Mouse (Mus musculus): ENCODE measurements around the gene Rab40c. TPM values are rescaled to one million over a fixed set of nuclear protein-coding genes. Genes with fewer than 3 reads are reported as not detected.
A peak's percentile ranks its signal among the peaks of the same experiment; 100 is the strongest.

Rab40c gene
- polyA plus RNA-seq, 1 experiment from 2014 or later, result 19.3 TPM

DNA sequence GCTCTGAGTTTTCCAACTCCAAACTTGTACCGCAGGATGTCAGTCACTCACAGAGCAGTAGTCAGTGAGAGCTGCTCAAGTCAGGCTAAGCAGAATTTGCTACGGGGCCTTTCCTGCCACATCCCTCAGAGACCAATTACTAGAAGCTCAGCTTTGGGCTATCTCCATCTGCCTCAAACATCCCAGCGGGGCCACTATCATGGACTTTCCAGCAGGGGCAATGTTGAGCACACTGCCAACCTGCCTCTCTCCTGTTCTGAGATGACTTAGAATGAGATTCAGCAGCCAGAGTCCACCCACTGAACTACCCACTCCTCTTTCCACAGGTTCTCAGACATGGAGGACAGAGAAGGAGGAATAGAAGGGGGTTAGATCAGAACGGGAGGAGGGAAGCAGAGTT, 33.9 kb downstream of the Rab40c start:
- no peak overlapping the region for H3K27ac ChIP-seq (ENCODE audit: low read length)
- no peak overlapping the region for H3K4me3 ChIP-seq (ENCODE audit: low read depth, low read length)
- H3K4me2 ChIP-seq (replicated peaks; ENCODE audit: low read depth, low read length), result no peak overlapping the region
- ATAC-seq, result no peak
- no peaks in the 10 kb centered on the region for H3K9me3 ChIP-seq (ENCODE audit: low read length)
- H3K36me3 ChIP-seq (ENCODE audit: insufficient read depth, low read length), result peaks cover 9% of the 10 kb centered on the region; the same call in 1 of the 2 replicates
- 71% methylated on average over 4 of the region's 4 CpGs for WGBS
- no peak overlapping the region for H3K9ac ChIP-seq (replicated peaks; ENCODE audit: low read depth)
- no peaks in the 10 kb centered on the region for H3K27me3 ChIP-seq (replicated peaks; ENCODE audit: insufficient read depth, low read length)
- no peaks in the 10 kb centered on the region for H3K4me1 ChIP-seq (ENCODE audit: insufficient read depth, low read depth, low read length)
- no peak for DNase-seq (ENCODE audit: low spot score)
- no peak for TF ChIP-seq EP300 (IDR thresholded peaks at IDR 0.05)
- peak; percentile 61 for TF ChIP-seq CTCF (IDR thresholded peaks at IDR 0.05)

DNA sequence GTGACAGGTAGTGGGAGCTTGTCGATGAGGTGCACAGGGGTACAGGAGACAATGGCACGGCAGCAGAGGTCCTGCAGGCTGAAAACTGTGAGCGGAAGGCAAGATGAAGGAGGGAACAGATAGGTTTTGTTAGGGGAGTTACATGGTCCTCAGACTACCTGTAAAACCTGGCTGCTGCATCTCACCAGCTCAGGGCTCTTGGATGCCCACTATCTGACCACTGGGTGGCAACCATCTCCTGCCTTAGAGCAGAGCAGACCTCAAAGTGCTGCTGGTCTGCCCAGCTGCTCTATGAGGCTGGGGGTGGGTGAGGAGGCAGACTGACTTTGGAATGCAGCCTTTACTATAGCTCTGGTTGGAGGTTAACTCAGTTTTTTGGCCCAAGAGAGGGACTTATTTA, 35.7 kb downstream of the Rab40c start:
- Histone ChIP-seq H3K4me3 (ENCODE audit: low read depth, low read length) (no peak overlapping the region), H3K4me1 (ENCODE audit: insufficient read depth, low read depth, low read length) (no peaks in the 10 kb centered on the region), H3K36me3 (ENCODE audit: insufficient read depth, low read length) (peaks cover 9% of the 10 kb centered on the region; the same call in 1 of the 2 replicates), H3K27me3 (replicated peaks; ENCODE audit: insufficient read depth, low read length) (no peaks in the 10 kb centered on the region), H3K27ac (ENCODE audit: low read length) (no peak overlapping the region), H3K9me3 (ENCODE audit: low read length) (no peaks in the 10 kb centered on the region), H3K4me2 (replicated peaks; ENCODE audit: low read depth, low read length) (no peak overlapping the region), H3K9ac (replicated peaks; ENCODE audit: low read depth) (no peak overlapping the region)
- peak; percentile 14 for TF ChIP-seq CTCF (IDR thresholded peaks at IDR 0.05)
- no peak for TF ChIP-seq EP300 (IDR thresholded peaks at IDR 0.05)
- 94% methylated on average over 3 of the region's 3 CpGs for WGBS
- ATAC-seq (no peak), DNase-seq (ENCODE audit: low spot score) (no peak)

DNA sequence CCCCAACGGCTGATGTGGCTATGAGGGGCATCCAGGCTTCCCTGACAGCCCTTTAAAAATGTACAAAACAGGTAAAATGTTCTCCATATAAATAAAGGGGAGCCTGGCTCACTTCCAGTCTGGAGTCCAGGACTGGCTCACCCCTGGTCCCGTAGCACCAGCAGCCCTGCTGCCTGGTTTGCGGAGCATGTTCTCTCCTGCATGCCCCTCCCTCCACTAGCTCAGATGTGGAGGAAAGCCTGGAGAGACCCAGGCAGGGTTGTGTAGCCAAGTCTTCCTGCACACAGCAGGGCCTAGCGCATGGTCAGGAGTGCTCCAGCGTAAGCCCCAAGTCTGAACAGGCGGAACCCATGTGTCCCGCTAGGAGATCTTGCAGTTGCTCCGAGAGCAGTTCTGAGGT, 36.3 kb downstream of the Rab40c start:
- Histone ChIP-seq H3K4me1 (ENCODE audit: insufficient read depth, low read depth, low read length) (no peaks in the 10 kb centered on the region), H3K27me3 (replicated peaks; ENCODE audit: insufficient read depth, low read length) (no peaks in the 10 kb centered on the region), H3K9ac (replicated peaks; ENCODE audit: low read depth) (no peak overlapping the region), H3K4me2 (replicated peaks; ENCODE audit: low read depth, low read length) (no peak overlapping the region), H3K27ac (ENCODE audit: low read length) (no peak overlapping the region), H3K9me3 (ENCODE audit: low read length) (no peaks in the 10 kb centered on the region), H3K4me3 (ENCODE audit: low read depth, low read length) (no peak overlapping the region), H3K36me3 (ENCODE audit: insufficient read depth, low read length) (peaks cover 9% of the 10 kb centered on the region; the same call in 1 of the 2 replicates)
- ATAC-seq, result no peak
- no peak for DNase-seq (ENCODE audit: low spot score)
- TF ChIP-seq EP300 (IDR thresholded peaks at IDR 0.05) (no peak), CTCF (IDR thresholded peaks at IDR 0.05) (no peak)
- WGBS, result 86% methylated on average over 8 of the region's 8 CpGs

DNA sequence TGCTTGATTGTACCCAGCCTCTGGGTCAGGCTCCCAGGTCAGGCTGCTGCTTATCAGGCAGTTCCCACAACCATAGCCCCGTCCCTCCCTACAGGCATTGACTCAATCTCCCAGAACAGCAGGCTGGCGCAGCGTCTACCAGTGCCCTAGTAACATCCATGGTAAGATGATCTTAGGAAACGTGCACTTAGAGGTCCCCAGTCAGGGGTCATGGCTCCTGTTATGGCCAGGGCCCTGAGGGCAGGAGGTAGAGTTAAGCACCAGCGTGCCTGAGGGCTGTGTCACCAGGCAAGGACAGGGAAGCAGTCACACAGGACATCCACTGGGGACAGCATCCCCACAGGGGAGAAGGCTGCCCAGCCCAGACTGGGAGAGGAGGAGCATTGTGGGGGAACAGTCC, 37.2 kb downstream of the Rab40c start:
- H3K4me3 ChIP-seq (ENCODE audit: low read depth, low read length), result no peak overlapping the region
- no peak overlapping the region for H3K9ac ChIP-seq (replicated peaks; ENCODE audit: low read depth)
- no peaks in the 10 kb centered on the region for H3K27me3 ChIP-seq (replicated peaks; ENCODE audit: insufficient read depth, low read length)
- 49% methylated on average over 5 of the region's 5 CpGs for WGBS
- peaks cover 9% of the 10 kb centered on the region; the same call in 1 of the 2 replicates for H3K36me3 ChIP-seq (ENCODE audit: insufficient read depth, low read length)
- no peaks in the 10 kb centered on the region for H3K4me1 ChIP-seq (ENCODE audit: insufficient read depth, low read depth, low read length)
- H3K9me3 ChIP-seq (ENCODE audit: low read length), result no peaks in the 10 kb centered on the region
- TF ChIP-seq CTCF (IDR thresholded peaks at IDR 0.05) (peak; percentile 33), EP300 (IDR thresholded peaks at IDR 0.05) (no peak)
- DNase-seq (ENCODE audit: low spot score) (no peak), ATAC-seq (no peak)
- no peak overlapping the region for H3K27ac ChIP-seq (ENCODE audit: low read length)
- no peak overlapping the region for H3K4me2 ChIP-seq (replicated peaks; ENCODE audit: low read depth, low read length)

DNA sequence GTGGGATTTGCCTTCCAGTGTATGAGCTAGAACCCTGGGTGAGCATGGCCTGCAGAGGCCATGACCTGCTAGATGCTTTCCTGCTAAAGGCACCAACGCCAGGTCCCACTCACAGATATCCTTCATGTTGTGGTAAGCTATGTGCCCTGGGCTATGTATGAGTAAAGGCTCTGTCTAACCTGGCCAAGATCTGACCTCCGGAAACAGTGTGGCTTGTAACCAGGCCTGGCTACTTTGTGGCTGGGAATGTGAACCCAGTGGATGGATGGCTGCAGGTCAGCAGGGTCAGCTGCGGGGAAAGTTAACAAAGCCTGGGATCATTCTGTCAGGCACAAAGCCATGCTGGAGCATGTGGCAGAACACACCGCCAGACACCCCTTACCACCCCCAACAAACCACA, 37.8 kb downstream of the Rab40c start:
- DNase-seq (ENCODE audit: low spot score) (no peak), ATAC-seq (no peak)
- 52% methylated on average over 4 of the region's 4 CpGs for WGBS
- no peaks in the 10 kb centered on the region for H3K4me1 ChIP-seq (ENCODE audit: insufficient read depth, low read depth, low read length)
- H3K9me3 ChIP-seq (ENCODE audit: low read length), result no peaks in the 10 kb centered on the region
- H3K27me3 ChIP-seq (replicated peaks; ENCODE audit: insufficient read depth, low read length), result no peaks in the 10 kb centered on the region
- no peak overlapping the region for H3K4me3 ChIP-seq (ENCODE audit: low read depth, low read length)
- H3K9ac ChIP-seq (replicated peaks; ENCODE audit: low read depth), result no peak overlapping the region
- no peak overlapping the region for H3K4me2 ChIP-seq (replicated peaks; ENCODE audit: low read depth, low read length)
- TF ChIP-seq EP300 (IDR thresholded peaks at IDR 0.05) (no peak), CTCF (IDR thresholded peaks at IDR 0.05) (no peak)
- peaks cover 9% of the 10 kb centered on the region; the same call in 1 of the 2 replicates for H3K36me3 ChIP-seq (ENCODE audit: insufficient read depth, low read length)
- no peak overlapping the region for H3K27ac ChIP-seq (ENCODE audit: low read length)

DNA sequence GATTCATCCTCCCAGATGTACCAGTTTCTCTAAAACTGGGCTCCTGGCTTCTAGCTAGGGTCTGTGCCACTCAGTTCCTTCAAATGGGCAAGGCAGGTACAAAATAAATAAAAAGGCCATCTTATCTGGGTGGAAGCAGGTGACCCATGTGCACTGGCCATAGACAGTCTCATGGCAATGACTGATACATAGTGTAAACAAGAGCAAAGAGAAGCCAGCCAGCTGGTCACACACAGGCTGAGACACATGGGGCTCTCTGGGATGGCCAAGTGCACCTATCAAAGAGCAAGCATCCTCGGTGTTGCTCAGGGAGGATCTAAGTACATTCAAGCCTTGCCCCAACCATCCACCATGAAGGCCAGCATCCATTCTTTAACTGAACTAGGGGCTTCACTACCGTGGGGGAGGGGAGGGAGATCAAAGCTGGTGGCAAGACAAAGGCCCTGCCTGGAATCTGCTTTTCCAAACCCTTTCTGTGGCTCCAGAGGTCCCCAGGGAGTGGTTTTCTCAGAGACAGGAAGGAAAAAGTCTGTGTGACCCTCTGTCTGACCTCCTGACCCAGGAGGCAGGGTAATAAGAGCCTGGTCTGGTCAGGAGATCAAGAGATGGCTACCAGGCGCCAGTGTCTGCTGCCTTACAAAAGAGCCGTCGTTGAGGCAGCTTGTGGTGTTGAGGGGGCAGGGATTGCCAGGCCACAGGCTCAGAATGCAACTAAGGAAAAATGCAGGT, 38.5 kb downstream of the Rab40c start:
- WGBS, result 25% methylated on average over 5 of the region's 5 CpGs
- DNase-seq (ENCODE audit: low spot score) (no peak), ATAC-seq (no peak)
- Histone ChIP-seq H3K4me1 (ENCODE audit: insufficient read depth, low read depth, low read length) (peaks cover 2% of the 10 kb centered on the region; the same call in 1 of the 2 replicates), H3K9ac (replicated peaks; ENCODE audit: low read depth) (no peak overlapping the region), H3K4me3 (ENCODE audit: low read depth, low read length) (no peak overlapping the region), H3K27me3 (replicated peaks; ENCODE audit: insufficient read depth, low read length) (no peaks in the 10 kb centered on the region), H3K4me2 (replicated peaks; ENCODE audit: low read depth, low read length) (no peak overlapping the region), H3K36me3 (ENCODE audit: insufficient read depth, low read length) (peaks cover 9% of the 10 kb centered on the region; the same call in 1 of the 2 replicates), H3K27ac (ENCODE audit: low read length) (no peak overlapping the region), H3K9me3 (ENCODE audit: low read length) (no peaks in the 10 kb centered on the region)
- TF ChIP-seq CTCF (IDR thresholded peaks at IDR 0.05) (no peak), EP300 (IDR thresholded peaks at IDR 0.05) (no peak)

All from lung, postnatal 0 days (tissue).